Mouse (Mus musculus): ENCODE results near the gene Cnn1. TPM values are rescaled to one million over a fixed set of nuclear protein-coding genes. Genes with fewer than 3 reads are reported as not detected.

Cnn1 gene
- total and polyA plus RNA-seq, 2 experiments from 2014 or later: 0.24 TPM

DNA sequence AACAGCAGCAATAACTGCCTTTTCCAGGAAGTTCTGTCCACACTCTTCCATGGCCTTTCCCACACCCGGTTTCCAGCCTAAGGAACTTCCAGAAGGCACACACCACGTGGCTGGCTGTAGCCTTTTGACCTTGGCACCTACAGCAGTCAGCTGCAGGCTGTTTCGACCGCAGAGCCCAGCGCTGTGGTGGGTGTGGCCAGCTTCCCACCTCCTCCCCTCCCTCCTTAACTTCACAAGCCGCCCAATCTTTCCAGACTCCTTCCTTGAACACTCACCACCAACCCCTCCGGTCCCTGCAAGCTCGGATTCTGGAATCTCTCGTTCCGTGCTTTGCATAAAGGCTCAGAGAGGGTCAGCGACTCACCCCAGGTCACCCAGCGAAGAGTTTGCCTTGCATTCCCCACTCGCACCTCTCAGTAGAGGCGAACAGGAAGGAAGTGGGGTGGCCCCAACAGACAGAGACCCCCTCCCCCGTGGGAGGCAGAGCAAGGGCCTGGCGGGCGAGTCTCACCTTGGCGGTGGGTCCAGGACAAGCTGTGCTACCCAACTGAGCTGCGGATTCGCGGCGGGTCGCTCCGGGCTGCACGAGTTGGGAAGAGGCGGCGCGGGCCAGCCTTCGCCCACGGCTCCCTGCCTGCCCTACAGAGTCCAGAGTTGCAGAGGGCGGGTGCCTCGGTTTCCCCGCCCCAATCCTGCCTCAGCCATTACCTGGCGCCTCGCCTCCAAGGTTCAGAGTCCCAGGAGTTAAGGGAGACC is 32.4 kb downstream of the Cnn1 start:
- peak overlapping the region; percentile 16; the same call in 1 of the 2 replicates for H3K4me3 ChIP-seq (ENCODE audit: low read depth, low read length)
- ATAC-seq: no peak
- H3K9me3 ChIP-seq (ENCODE audit: low read length): no peaks in the 10 kb centered on the region
- H3K27ac ChIP-seq (ENCODE audit: low read depth, low read length): no peak overlapping the region
- DNase-seq: no peak
- 0 out of 2 replicates have a peak overlapping the region, but pooled peaks have one; percentile 10 for H3K4me2 ChIP-seq (ENCODE audit: low read depth)
- H3K4me1 ChIP-seq (ENCODE audit: insufficient read depth): no peaks in the 10 kb centered on the region
- H3K27me3 ChIP-seq (ENCODE audit: insufficient read depth, low read length): peaks cover 10% of the 10 kb centered on the region
- H3K36me3 ChIP-seq (ENCODE audit: insufficient read depth): no peaks in the 10 kb centered on the region
- no peak for TF ChIP-seq CTCF (IDR thresholded peaks at IDR 0.05; ENCODE audit: low read depth)
- H3K9ac ChIP-seq: no peak overlapping the region
- 4% methylated on average over 35 of the region's 35 CpGs for WGBS

DNA sequence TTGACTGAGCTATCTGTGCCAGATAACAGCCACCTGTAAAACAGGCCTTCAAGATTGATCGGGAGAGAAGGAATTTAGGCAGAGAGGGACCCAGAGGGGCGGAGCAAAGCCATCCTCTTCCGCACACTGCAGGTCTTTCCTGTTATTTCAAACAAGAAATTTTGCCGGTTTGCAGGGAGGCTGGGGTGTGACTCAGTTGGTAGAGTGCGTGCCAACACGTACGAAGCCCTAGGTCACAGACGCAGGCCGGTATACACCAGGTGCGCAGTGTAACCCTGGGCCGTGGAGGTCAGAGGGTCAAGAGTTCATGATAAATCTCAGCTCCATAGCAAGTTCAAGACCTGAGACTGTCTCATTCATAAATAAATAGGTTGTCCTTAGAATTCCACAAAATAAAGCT is 33.2 kb downstream of the Cnn1 start:
- TF ChIP-seq CTCF (IDR thresholded peaks at IDR 0.05; ENCODE audit: low read depth): no peak
- Histone ChIP-seq H3K4me3 (ENCODE audit: low read depth, low read length) (no peak overlapping the region), H3K9me3 (ENCODE audit: low read length) (no peaks in the 10 kb centered on the region), H3K4me1 (ENCODE audit: insufficient read depth) (no peaks in the 10 kb centered on the region), H3K27ac (ENCODE audit: low read depth, low read length) (no peak overlapping the region), H3K9ac (no peak overlapping the region), H3K4me2 (ENCODE audit: low read depth) (no peak overlapping the region), H3K36me3 (ENCODE audit: insufficient read depth) (no peaks in the 10 kb centered on the region), H3K27me3 (ENCODE audit: insufficient read depth, low read length) (peaks cover 10% of the 10 kb centered on the region)
- DNase-seq (no peak), ATAC-seq (no peak)
- 60% methylated on average over 11 of the region's 11 CpGs for WGBS

DNA sequence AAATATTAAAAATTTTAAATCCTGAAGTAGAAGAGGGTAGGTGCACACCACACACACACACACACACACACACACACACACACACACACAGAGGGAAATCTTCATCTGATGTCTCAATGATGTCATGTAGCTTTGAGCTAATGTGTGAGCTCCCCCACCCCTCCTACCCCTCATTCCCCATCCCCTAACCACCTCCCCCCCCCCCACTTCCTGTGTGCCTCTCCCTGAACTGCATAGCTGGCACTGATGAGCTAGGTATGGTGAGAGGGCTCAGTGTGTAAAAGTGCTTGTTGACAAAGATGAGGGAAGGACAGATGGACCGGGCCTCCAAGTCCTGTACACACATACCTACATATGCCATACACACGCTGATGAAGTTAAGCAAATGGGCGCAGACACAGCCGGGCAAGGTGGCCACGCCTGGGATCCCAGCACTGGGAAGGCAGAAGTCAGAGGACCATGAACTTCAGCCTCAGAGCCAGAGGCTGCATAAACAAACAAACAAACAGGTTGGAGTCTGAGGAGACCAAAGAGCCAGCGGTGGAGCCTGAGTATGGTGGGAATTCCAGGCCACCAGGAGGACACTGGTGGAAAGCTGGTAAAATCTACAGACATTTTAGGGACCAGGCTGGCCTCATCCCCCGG is 35.4 kb downstream of the Cnn1 start:
- TF ChIP-seq CTCF (IDR thresholded peaks at IDR 0.05; ENCODE audit: low read depth): no peak

DNA sequence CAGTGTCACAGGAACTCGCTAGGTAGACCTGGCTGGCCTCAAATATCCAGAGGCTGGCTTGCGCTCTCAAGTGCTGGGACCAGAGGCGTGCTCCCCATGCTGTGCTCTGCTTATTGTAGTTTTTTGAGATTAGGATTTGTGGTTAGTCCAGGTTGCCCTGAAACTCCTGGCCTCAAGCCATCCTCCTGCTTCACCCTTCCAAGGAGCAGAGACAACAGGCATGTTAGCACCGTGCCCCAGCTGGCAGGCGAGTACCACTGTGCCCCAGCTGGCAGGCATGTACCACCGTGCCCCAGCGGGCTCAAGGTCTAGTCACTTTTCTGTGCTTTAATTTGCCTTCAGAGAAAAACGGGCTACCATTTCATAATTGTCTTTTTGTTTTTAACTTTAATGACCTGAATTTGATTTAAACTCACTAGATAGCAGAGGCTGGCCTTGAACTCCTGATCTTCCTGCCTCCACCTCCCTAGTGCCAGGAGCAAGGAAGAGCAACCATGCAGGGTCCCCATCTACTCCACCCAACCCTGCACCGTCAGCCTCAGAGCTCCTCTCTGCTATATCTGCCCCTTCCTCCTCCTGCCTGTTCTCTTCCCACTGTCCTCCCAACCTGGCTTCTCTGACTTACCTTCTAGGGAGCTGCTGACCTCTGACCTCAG is 36.1 kb downstream of the Cnn1 start:
- Histone ChIP-seq H3K4me2 (ENCODE audit: low read depth) (no peak overlapping the region), H3K4me3 (ENCODE audit: low read depth, low read length) (no peak overlapping the region), H3K9ac (no peak overlapping the region), H3K36me3 (ENCODE audit: insufficient read depth) (no peaks in the 10 kb centered on the region), H3K4me1 (ENCODE audit: insufficient read depth) (no peaks in the 10 kb centered on the region), H3K27me3 (ENCODE audit: insufficient read depth, low read length) (peaks cover 10% of the 10 kb centered on the region; the same call in 1 of the 2 replicates), H3K27ac (ENCODE audit: low read depth, low read length) (no peak overlapping the region), H3K9me3 (ENCODE audit: low read length) (no peaks in the 10 kb centered on the region)
- 66% methylated on average over 9 of the region's 9 CpGs for WGBS
- no peak for TF ChIP-seq CTCF (IDR thresholded peaks at IDR 0.05; ENCODE audit: low read depth)
- ATAC-seq: no peak
- DNase-seq: no peak

More for the DNA sequence above, 35.4 kb downstream of the Cnn1 start:
- ATAC-seq: no peak
- no peak overlapping the region for H3K9ac ChIP-seq
- no peak overlapping the region for H3K4me3 ChIP-seq (ENCODE audit: low read depth, low read length)
- H3K36me3 ChIP-seq (ENCODE audit: insufficient read depth): no peaks in the 10 kb centered on the region
- 93% methylated on average over 7 of the region's 7 CpGs for WGBS
- H3K4me2 ChIP-seq (ENCODE audit: low read depth): no peak overlapping the region
- H3K9me3 ChIP-seq (ENCODE audit: low read length): no peaks in the 10 kb centered on the region
- H3K27ac ChIP-seq (ENCODE audit: low read depth, low read length): no peak overlapping the region
- no peak for DNase-seq
- H3K27me3 ChIP-seq (ENCODE audit: insufficient read depth, low read length): peaks cover 10% of the 10 kb centered on the region; the same call in 1 of the 2 replicates
- H3K4me1 ChIP-seq (ENCODE audit: insufficient read depth): no peaks in the 10 kb centered on the region

DNA sequence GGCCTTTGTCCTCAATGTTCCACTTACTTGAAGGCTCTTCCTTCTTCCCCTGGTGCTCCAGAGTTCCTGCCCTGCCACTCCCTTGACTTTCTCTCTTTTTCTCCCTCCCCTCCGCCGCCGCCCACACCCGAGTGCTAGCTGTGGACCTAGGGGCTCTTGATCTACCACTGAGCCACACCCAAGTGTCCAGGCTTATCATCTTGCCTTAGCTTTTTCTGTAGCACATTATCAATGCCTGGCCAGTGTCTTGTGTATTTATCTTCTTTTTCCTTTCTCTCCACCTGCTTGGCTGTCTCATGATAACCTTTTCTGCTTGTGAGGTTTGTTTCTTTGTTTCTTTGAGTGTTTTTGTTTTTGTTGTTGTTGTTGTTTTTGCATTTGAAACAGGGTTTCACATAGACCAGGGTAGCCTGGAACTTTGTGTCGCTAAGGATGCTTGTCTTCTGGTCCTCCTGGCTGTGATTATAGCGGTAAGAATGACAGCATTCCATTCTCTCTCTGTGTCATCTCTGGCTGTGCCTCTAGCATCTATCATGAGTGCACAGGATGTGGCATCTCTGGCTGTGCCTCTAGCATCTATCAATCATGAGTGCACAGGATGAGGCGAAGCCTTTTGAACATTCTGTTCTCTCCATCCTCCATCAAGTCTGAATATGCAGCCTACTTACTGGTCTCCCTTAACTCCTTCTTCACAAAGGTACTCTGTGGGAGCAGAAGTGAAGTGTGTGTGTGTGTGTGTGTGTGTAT is 36.8 kb downstream of the Cnn1 start, which contains the start of gene Acp5:
TSS of gene Acp5 (minus strand) at position 68 of the 747 bp plus-strand sequence.
- WGBS: 83% methylated on average over 7 of the region's 7 CpGs
- Histone ChIP-seq H3K9me3 (ENCODE audit: low read length) (no peaks in the 10 kb centered on the region), H3K36me3 (ENCODE audit: insufficient read depth) (no peaks in the 10 kb centered on the region), H3K4me3 (ENCODE audit: low read depth, low read length) (no peak within 1 kb of the TSS), H3K4me2 (ENCODE audit: low read depth) (no peak within 1 kb of the TSS), H3K27ac (ENCODE audit: low read depth, low read length) (no peak within 1 kb of the TSS), H3K9ac (no peak within 1 kb of the TSS), H3K4me1 (ENCODE audit: insufficient read depth) (no peaks in the 10 kb centered on the region), H3K27me3 (ENCODE audit: insufficient read depth, low read length) (peaks cover 10% of the 10 kb centered on the region; the same call in 1 of the 2 replicates)
- TF ChIP-seq CTCF (IDR thresholded peaks at IDR 0.05; ENCODE audit: low read depth): no peak
- no peak for DNase-seq
- no peak for ATAC-seq

DNA sequence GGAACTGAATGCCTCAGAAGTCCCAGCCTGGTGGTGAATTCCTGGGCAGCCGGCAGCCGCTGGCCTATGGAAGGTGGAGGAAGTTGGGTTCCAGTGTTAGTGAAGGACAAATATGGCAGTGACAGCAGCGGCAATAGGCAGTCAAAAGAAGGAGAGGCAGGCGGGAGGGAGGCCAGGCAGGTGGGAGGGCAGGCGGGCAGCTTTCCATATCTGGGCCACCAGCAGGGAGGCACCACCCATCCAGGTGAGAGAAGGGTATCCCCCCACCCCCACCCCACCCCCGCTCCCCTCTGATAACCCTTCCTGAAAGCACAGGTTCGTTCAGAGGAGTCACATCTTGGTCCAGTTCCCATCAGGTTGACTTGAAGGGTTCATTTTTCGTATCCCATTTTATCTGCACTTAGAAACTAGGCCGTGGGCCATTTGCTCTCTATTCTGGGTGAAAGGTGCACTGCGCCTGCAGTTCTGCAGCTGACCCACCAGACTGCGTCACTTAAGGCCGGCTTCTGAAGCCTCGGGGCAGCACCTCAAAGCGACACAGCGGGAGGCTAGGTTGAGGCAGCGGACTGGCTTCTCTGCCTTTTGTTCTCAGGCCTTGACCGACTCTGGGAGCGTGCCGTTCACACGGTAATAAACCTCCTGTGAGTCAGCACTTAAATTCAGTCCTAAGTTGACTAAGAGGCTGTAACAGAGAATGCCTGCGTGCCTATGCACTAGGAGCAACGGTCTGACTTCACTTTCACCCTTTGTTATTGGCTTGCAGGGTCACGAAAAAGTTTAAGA is 37.9 kb downstream of the Cnn1 start:
- no peaks in the 10 kb centered on the region for H3K36me3 ChIP-seq (ENCODE audit: insufficient read depth)
- TF ChIP-seq CTCF (IDR thresholded peaks at IDR 0.05; ENCODE audit: low read depth): no peak
- DNase-seq (no peak), ATAC-seq (no peak)
- 16% methylated on average over 23 of the region's 23 CpGs for WGBS
- H3K9ac ChIP-seq: no peak overlapping the region
- peaks cover 4% of the 10 kb centered on the region; the same call in 1 of the 2 replicates for H3K27me3 ChIP-seq (ENCODE audit: insufficient read depth, low read length)
- H3K27ac ChIP-seq (ENCODE audit: low read depth, low read length): no peak overlapping the region
- H3K4me3 ChIP-seq (ENCODE audit: low read depth, low read length): no peak overlapping the region
- H3K4me2 ChIP-seq (ENCODE audit: low read depth): no peak overlapping the region
- no peaks in the 10 kb centered on the region for H3K9me3 ChIP-seq (ENCODE audit: low read length)
- no peaks in the 10 kb centered on the region for H3K4me1 ChIP-seq (ENCODE audit: insufficient read depth)

Measured in forebrain, postnatal 0 days (tissue).